Mouse (Mus musculus) thymus, postnatal 36 days (tissue): Measurements from ENCODE around the gene Ssr3.

Source experiments
- DNase-seq, 2 experiments: peaks; one replicate each; pipeline ENCODE4 v3.0.0; 2022; ENCODE audit warnings: mixed read lengths in 2 of 2

Gene Ssr3

GRCm38 (mm10) chr3:65373594-65374182 is 18.7 kb downstream of the Ssr3 start:
- DNase-seq: no peak

DNA sequence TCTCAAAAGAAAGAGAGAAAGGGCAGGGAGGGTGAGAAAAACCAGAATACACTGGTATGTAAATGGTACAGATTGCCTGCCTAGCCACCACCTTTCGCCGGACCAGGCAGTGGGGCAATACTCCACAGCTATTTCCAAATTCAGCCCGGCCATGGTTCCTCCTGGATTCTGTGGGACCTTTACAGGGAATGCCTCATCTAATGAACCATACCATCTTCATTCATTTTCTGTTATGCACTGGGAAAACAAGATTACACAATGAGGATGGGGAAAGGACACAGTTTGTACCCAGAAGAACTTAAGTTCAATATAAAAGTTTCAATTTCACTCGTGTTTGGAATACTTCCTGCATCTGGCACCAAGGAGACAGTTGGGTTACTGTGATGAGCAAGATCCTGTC is 19.9 kb downstream of the Ssr3 start:
- DNase-seq: no peak

- DNase-seq: no peak
Observed at GRCm38 (mm10) chr3:65367944-65368343, 24.5 kb downstream of the Ssr3 start.

DNA sequence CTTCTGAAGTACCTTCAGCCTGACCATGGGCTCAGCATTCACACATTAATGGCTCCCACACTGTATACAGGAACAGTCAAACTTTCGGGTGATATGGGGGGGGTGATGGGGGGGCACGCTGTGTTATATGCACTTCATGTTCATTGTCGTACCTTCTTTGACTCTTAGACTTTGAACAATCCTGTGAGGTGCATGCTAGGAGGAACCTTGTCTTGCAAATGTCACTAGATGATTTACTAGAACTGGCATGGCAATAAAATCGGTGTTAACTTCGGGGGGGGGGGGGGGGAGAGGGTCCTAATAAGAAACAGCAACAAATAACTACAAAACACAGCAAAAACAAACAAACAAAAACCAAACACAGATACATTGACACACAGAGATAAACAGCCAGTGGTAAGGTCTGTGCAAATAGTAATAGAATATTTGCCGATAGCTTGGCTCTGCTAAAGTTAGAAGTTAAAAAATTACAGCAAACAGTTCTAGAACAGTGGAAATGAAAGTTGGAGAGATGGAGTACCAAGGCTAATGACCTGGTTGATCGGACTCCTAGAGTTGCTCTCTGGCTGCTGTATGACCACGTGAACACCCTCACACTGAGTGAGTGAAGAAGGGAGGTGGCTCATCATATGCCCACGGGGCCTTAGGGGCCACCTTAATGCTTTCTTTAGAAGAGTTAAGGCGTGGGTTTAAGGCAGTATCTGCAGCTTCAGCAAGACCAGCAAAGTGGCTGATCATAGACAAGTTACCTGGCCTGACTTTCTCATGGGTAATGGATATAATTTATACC is 26.3 kb downstream of the Ssr3 start:
- no peak for DNase-seq

- no peak for DNase-seq
Observed at GRCm38 (mm10) chr3:65365184-65365583, 27.2 kb downstream of the Ssr3 start.

DNA sequence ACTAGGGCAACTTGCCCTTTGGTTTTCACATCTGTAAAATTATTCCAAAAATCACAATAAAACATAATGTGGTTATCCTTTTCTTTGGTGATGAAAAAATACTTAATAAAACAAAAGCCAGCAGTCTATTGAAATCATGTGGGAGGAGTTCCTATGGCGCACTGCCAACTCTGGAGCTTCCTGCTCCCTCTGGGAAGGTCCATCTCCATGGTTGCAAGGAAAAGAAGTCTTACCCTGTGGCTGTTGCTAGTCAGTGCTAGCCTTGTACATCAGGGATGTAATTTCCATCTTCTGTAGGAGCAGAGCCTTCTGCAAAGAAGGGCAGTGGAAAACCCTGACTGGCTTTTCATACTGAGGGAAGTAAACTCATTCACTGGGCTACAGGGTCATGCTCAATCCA is 29.0 kb downstream of the Ssr3 start:
- DNase-seq: no peak

DNA sequence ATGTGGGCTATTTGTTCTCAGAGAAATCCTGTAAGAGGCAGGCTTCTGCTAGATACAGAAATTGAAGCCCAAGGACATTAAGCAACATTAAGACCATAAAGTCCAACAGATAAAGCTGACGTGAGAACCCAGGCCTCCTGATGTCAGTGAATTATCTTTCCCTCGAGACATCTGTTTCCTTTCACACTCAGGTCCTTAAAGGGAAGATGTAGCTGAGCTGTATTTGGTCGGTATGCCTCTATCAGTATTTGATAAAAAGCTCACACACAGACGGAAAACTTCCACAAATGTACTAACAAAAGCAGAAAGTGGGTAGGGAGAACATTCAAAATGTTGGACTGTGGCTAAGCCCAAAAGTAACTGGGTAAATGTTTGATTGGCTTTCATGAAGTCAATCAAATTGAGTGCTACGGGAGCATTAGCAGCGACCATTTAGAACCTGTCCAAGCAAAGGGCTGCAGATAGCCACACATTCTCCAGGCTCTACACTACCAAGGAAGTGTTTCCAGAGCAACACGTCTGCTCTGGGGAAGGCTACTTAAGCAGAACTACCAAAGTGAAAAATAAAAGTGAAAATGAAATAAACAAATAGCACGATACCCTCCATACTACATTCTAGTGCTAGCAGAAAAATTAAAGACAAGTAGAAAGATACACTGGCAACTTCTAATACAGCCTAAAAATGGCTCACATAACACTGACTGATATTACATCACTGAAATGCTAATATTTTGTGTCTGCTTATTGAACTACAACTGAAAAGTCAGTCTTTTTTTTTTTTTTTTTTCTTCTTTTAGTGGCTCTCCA is 32.1 kb downstream of the Ssr3 start:
- no peak for DNase-seq

GRCm38 (mm10) chr3:65358841-65359240 is 33.6 kb downstream of the Ssr3 start:
- no peak for DNase-seq

DNA sequence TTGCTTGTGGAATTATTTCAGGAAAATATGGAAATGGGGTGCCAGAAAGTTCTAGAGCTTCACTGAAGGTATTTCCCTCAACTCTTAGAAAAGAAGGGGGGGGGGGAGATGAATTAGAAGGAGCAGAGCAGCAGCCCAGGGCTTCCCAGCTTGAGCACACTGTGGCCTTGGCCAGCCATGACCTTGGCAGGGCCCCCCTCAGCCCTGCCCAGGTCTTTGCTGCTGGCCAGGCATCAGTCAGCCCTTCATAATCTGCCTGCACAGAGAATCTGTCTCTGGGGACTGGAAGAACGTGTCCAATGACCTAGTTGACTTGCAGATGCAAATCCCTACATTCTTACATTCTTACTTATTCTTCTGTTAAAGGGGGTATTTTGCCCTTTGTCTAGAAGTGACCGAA is 34.1 kb downstream of the Ssr3 start:
- DNase-seq: no peak

- DNase-seq: no peak
Observed at GRCm38 (mm10) chr3:65355479-65355878, 36.9 kb downstream of the Ssr3 start.

DNA sequence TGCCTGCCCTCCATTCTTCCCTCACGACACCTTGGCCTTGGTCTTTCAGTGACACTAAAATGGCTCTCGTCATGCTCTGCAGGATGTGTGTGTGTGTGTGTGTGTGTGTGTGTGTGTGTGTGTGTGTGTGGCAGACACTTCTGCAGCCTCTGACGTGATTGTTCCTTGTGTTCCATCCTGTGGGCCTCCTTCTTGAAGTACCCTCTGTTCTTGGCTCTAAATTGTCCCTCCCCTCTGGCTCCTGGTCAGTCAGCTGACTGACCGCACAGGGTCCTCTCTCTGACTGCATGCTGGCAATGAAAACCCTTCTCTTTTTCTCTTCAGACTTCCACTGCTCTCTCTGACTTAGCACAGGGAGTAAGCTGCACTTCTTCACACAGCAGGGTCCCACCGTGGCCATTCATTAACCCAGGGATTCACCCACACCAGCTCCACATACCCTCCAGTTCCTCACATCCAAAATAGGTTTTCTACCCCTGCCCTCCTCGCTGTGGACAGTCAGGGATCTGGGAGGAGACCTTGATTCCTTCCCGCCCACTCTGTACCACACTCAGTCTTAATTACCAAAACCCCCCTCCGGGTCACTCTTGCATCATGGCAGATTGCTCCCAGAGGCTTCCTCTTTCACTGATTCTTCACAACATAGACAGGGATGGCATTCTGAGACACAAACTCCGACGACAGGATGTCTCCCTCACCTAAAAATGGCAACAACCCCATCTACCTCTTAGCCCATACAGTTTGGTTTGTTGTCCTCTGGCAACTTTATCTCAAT is 39.0 kb downstream of the Ssr3 start:
- no peak for DNase-seq

DNA sequence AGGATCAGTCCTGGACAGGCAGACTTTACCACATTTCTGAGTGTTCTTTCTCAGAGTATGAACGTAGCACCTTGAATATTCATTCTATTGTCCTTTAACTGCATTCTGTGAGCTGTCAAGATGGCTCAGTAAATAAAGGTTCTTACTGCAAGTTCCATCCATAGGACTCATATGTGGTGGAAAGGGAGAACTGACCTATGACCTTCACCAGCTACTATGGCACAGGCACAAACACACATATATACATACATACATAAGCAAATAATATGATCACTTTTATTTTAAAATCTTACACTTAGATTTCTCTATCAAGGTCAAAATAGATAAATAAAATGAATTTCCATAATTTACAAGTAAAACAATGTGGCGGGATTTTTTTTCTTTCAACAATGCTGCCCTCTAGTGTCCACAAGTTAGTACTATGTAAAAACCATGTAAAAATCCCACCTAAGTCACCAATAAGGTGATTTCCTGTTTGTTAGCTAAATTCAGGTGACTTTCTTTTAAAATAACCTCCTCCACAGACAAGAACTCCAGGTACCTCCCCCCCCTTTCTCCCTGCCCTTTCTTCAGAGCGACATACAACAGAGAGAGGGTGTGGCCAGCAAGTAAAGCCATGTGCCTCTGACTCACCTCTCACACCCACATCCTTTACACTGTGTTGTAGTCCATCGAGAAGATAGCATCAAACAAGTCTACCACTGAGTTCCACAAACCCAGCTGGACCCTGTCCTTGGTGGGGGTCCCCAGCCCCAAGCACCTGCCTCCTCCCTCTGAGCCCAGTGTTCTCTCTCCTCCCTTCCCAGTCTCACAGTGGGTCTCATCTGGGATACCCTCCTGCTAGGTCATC is 39.9 kb downstream of the Ssr3 start:
- DNase-seq: no peak

- DNase-seq: no peak
Observed at GRCm38 (mm10) chr3:65346176-65346575, 46.2 kb downstream of the Ssr3 start.

- DNase-seq: no peak
Observed at GRCm38 (mm10) chr3:65340173-65340951, 52.1 kb downstream of the Ssr3 start.

- DNase-seq: no peak
Observed at GRCm38 (mm10) chr3:65337835-65338464, 54.5 kb downstream of the Ssr3 start.
